9 mouse cellular contexts compared by ENCODE assay signal in genomic region chr10:45098751-45099150, GRCm38 (mm10). TPM values are rescaled to one million over a fixed set of nuclear protein-coding genes. Genes with fewer than 3 reads are reported as not detected.
DNase-seq lines count a peak whose midpoint lies in the region; ATAC-seq lines count a peak whose summit lies in the region.
"Had no signal": no experiment of that assay in that cellular context is flagged by ENCODE, and none has a peak within 500 bp of the region (broad histone marks: within the 10 kb centered on the region; RNA-seq: fewer than 3 reads in every experiment).

No protein-coding gene starts in this region.

- H3K4me2 ChIP-seq in heart, embryonic 16.5 days (ENCODE audit: low read depth, low read length) = no peak overlapping the region
- H3K4me2 ChIP-seq: heart, embryonic 15.5 days had no signal

- peaks cover 34% of the 10 kb centered on the region for H3K36me3 ChIP-seq in heart, embryonic 16.5 days (ENCODE audit: control insufficient read depth, insufficient read depth)

- H3K27ac ChIP-seq in heart, embryonic 16.5 days (ENCODE audit: low read length) = no peak overlapping the region
- H3K27ac ChIP-seq: heart, embryonic 15.5 days had no signal

- peaks cover 3% of the 10 kb centered on the region for H3K9me3 ChIP-seq in heart, embryonic 16.5 days (replicated peaks; ENCODE audit: control insufficient read depth, low read length)
- H3K9me3 ChIP-seq: heart, embryonic 15.5 days had no signal

- H3K27me3 ChIP-seq in heart, embryonic 16.5 days (ENCODE audit: control insufficient read depth, insufficient read depth, low read length) = no peaks in the 10 kb centered on the region
- H3K27me3 ChIP-seq: heart, embryonic 15.5 days had no signal

- H3K4me1 ChIP-seq in heart, embryonic 16.5 days (ENCODE audit: control insufficient read depth, insufficient read depth, low read length) = peaks cover 7% of the 10 kb centered on the region

- no peak overlapping the region for H3K9ac ChIP-seq in heart, embryonic 16.5 days (ENCODE audit: low read length)
- H3K9ac ChIP-seq: heart, embryonic 15.5 days had no signal

- no peak overlapping the region for H3K4me3 ChIP-seq in heart, embryonic 16.5 days (ENCODE audit: low read length)
- H3K4me3 ChIP-seq: heart, embryonic 15.5 days had no signal

- no peak for DNase-seq in heart, adult 9 months (ENCODE audit: low spot score in 2 of 2)
- peak; percentile 26 for DNase-seq in right cerebral cortex, adult 18-20 months
- DNase-seq in right cerebral cortex, postnatal 36 days (ENCODE audit: low spot score in 2 of 2) = no peak
- peak; percentile 63 for DNase-seq in embryo, embryonic 10.5 days (ENCODE audit: low spot score)
- DNase-seq in naive thymus-derived CD4-positive, alpha-beta T cell, adult 2 months (ENCODE audit: low read depth) = peak; percentile 8
- DNase-seq in cerebellum, adult 11-12 months = no peak

- ATAC-seq in heart, embryonic 16.5 days (replicated peaks; ENCODE audit: extremely low read depth, insufficient read depth, low FRiP score) = 0 out of 2 replicates have a peak, but pooled peaks have one; percentile 47
- no peak for ATAC-seq in megakaryocyte-erythroid progenitor cell, adult 5-6 weeks (replicated peaks; ENCODE audit: low FRiP score, low TSS enrichment, poor library complexity, severe bottlenecking)

- 93% methylated on average over 2 of the region's 2 CpGs for WGBS in heart, embryonic 16.5 days

RNA-seq across cellular contexts. Expression of gene Prep, which starts 31.7 kb away (rescaled TPM):
- 26.3 and 28.4 TPM in 2 replicates for polyA plus RNA-seq in heart, embryonic 16.5 days (2015; fragmentation: Nextera tagmentation; extraction: Ambion mirVana)
- 9.0 and 15.4 TPM in 2 replicates for total RNA-seq in megakaryocyte-erythroid progenitor cell, adult 5-6 weeks (2014; fragmentation: Nextera tagmentation)
- total RNA-seq in megakaryocyte-erythroid progenitor cell, adult 5-6 weeks (2017) = 11.8 and 13.6 TPM in 2 replicates

Comparison
In these comparisons a context has a peak if more than half of its experiments do, and no peak if none do; other contexts are left out.
1. DNase-seq: peak in right cerebral cortex, adult 18-20 months (single experiment), embryo, embryonic 10.5 days (single experiment) and naive thymus-derived CD4-positive, alpha-beta T cell, adult 2 months (single experiment); none in heart, adult 9 months (0 of 2), right cerebral cortex, postnatal 36 days (0 of 2) and cerebellum, adult 11-12 months (single experiment).